Mouse (Mus musculus) myocyte (in vitro differentiated cells): ENCODE data around the gene Bloc1s2. TPM values are rescaled to one million over a fixed set of nuclear protein-coding genes. Genes with fewer than 3 reads are reported as not detected.

Experiments used
- H3K27me3 ChIP-seq: one replicate; pipeline ENCODE4 v1.6.1; 2011; ENCODE audit not compliant: control insufficient read depth, insufficient read depth, insufficient read length
- H3K36me3 ChIP-seq: one replicate; pipeline ENCODE4 v1.6.1; 2011; ENCODE audit not compliant: control insufficient read depth, insufficient read depth
- H3K4me2 ChIP-seq: one replicate; pipeline ENCODE4 v1.6.1; 2011; ENCODE audit warnings: low read depth, control low read depth
- H3K4me3 ChIP-seq: one replicate; pipeline ENCODE4 v1.5.1; 2011; ENCODE audit warnings: mild to moderate bottlenecking, control low read depth, moderate library complexity
- H3K79me2 ChIP-seq: one replicate; pipeline ENCODE4 v1.6.1; 2011; ENCODE audit not compliant: control insufficient read depth, insufficient read depth
- H3ac ChIP-seq: one replicate; pipeline ENCODE4 v1.6.1; 2011; ENCODE audit not compliant: control insufficient read depth, insufficient read length
- CEBPB ChIP-seq: IDR thresholded peaks from 2 replicates; pipeline ENCODE4 v1.6.1; 2011; ENCODE audit warnings: mild to moderate bottlenecking, moderate library complexity; ENCODE audit not compliant: poor library complexity, insufficient read depth, severe bottlenecking
- E2F4 ChIP-seq: IDR thresholded peaks from one replicate; pipeline ENCODE4 v1.6.1; 2011; ENCODE audit warnings: mild to moderate bottlenecking, control low read depth, moderate library complexity; ENCODE audit not compliant: insufficient read depth
- MAX ChIP-seq: IDR thresholded peaks from one replicate; pipeline ENCODE4 v1.6.1; 2011; ENCODE audit warnings: low read depth, mild to moderate bottlenecking, control low read depth
- MYOD1 ChIP-seq, 3 experiments: IDR thresholded peaks; one replicate each; pipeline ENCODE4 v1.6.1; 2011; ENCODE audit warnings: control low read depth in 2 of 3, low read depth in 2 of 3, mild to moderate bottlenecking in 2 of 3, moderate library complexity in 1 of 3; ENCODE audit not compliant: insufficient read length in 2 of 3, control insufficient read depth in 1 of 3
- MYOG ChIP-seq, 3 experiments: IDR thresholded peaks; one replicate each; pipeline ENCODE4 v1.6.1; 2011; ENCODE audit warnings: control low read depth in 2 of 3, low read depth in 2 of 3, mild to moderate bottlenecking in 2 of 3; ENCODE audit not compliant: insufficient read length in 2 of 3, control insufficient read depth in 1 of 3, insufficient read depth in 1 of 3
- POLR2A ChIP-seq: IDR thresholded peaks from one replicate; pipeline ENCODE4 v1.6.1; 2011; ENCODE audit warnings: low read depth, mild to moderate bottlenecking, control low read depth, moderate library complexity; ENCODE audit not compliant: insufficient read length
- POLR2AphosphoS2 ChIP-seq: IDR thresholded peaks from one replicate; pipeline ENCODE4 v1.6.1; 2011; ENCODE audit warnings: low read depth, control low read depth; ENCODE audit not compliant: insufficient read length
- REST ChIP-seq: IDR thresholded peaks from one replicate; pipeline ENCODE4 v1.6.1; 2011; ENCODE audit warnings: mild to moderate bottlenecking, control low read depth, moderate library complexity; ENCODE audit not compliant: insufficient read depth, insufficient read length
- SRF ChIP-seq: IDR thresholded peaks from one replicate; pipeline ENCODE4 v1.6.1; 2011; ENCODE audit warnings: low read depth; ENCODE audit not compliant: control insufficient read depth, insufficient read length
- TCF12 ChIP-seq: IDR thresholded peaks from one replicate; pipeline ENCODE4 v1.6.1; 2011; ENCODE audit warnings: mild to moderate bottlenecking, control low read depth; ENCODE audit not compliant: poor library complexity, insufficient read depth, severe bottlenecking
- TCF3 ChIP-seq: IDR thresholded peaks from one replicate; pipeline ENCODE4 v1.6.1; 2011; ENCODE audit warnings: low read depth, control low read depth; ENCODE audit not compliant: insufficient read length
- USF1 ChIP-seq: IDR thresholded peaks from one replicate; pipeline ENCODE4 v1.6.1; 2011; ENCODE audit warnings: low read depth, mild to moderate bottlenecking, control low read depth, moderate library complexity
- polyA plus RNA-seq: library from polyadenylated mRNA; unstranded; fragments of >200 nt; fragmentation: generic; extraction: Trizol; gene quantifications from one replicate; pipeline ENCODE4 v1.2.1, GENCODE M21; 2012; ENCODE audit warnings: missing spikeins

The Bloc1s2 gene
- polyA plus RNA-seq, 1 experiment: 65.1 TPM

GRCm38 (mm10) chr19:44183968-44184367 lies 37.7 kb upstream of the Bloc1s2 start:
- H3ac ChIP-seq: no peak overlapping the region
- no peaks in the 10 kb centered on the region for H3K79me2 ChIP-seq
- peaks cover 19% of the 10 kb centered on the region for H3K27me3 ChIP-seq
- H3K36me3 ChIP-seq: no peaks in the 10 kb centered on the region
- no peak overlapping the region for H3K4me3 ChIP-seq
- H3K4me2 ChIP-seq: no peak overlapping the region
- TF ChIP-seq SRF: no peak
- TF ChIP-seq MAX: no peak
- no peak for TF ChIP-seq MYOD1 (IDR thresholded peaks at IDR 0.05; ENCODE audit: control insufficient read depth in 1 of 3, insufficient read length in 2 of 3, low read depth in 2 of 3)
- no peak for TF ChIP-seq TCF12
- no peak for TF ChIP-seq E2F4
- TF ChIP-seq REST: no peak
- no peak for TF ChIP-seq USF1
- TF ChIP-seq POLR2AphosphoS2: no peak
- no peak for TF ChIP-seq MYOG (IDR thresholded peaks at IDR 0.05; ENCODE audit: control insufficient read depth in 1 of 3, insufficient read depth in 1 of 3, insufficient read length in 2 of 3, low read depth in 2 of 3)
- TF ChIP-seq TCF3: no peak
- TF ChIP-seq CEBPB: no peak

GRCm38 (mm10) chr19:44180502-44180901 lies 34.3 kb upstream of the Bloc1s2 start:
- no peaks in the 10 kb centered on the region for H3K36me3 ChIP-seq
- no peak overlapping the region for H3K4me3 ChIP-seq
- H3ac ChIP-seq: no peak overlapping the region
- TF ChIP-seq SRF (no peak), MAX (no peak), REST (no peak), POLR2A (no peak), MYOG (IDR thresholded peaks at IDR 0.05; ENCODE audit: control insufficient read depth in 1 of 3, insufficient read depth in 1 of 3, insufficient read length in 2 of 3, low read depth in 2 of 3) (no peak), POLR2AphosphoS2 (no peak), MYOD1 (IDR thresholded peaks at IDR 0.05; ENCODE audit: control insufficient read depth in 1 of 3, insufficient read length in 2 of 3, low read depth in 2 of 3) (no peak), USF1 (no peak), CEBPB (no peak), TCF12 (no peak), TCF3 (no peak), E2F4 (no peak)
- no peaks in the 10 kb centered on the region for H3K79me2 ChIP-seq
- H3K27me3 ChIP-seq: peaks cover 5% of the 10 kb centered on the region
- H3K4me2 ChIP-seq: no peak overlapping the region

- H3K4me2 ChIP-seq: no peak overlapping the region
- H3K4me3 ChIP-seq: no peak overlapping the region
- TF ChIP-seq TCF12: no peak
- TF ChIP-seq CEBPB: no peak
- TF ChIP-seq TCF3: no peak
- no peak for TF ChIP-seq MYOD1 (IDR thresholded peaks at IDR 0.05; ENCODE audit: control insufficient read depth in 1 of 3, insufficient read length in 2 of 3, low read depth in 2 of 3)
- TF ChIP-seq E2F4: no peak
- TF ChIP-seq POLR2AphosphoS2: no peak
- TF ChIP-seq USF1: no peak
- H3ac ChIP-seq: no peak overlapping the region
- H3K36me3 ChIP-seq: no peaks in the 10 kb centered on the region
- H3K79me2 ChIP-seq: no peaks in the 10 kb centered on the region
- peaks cover 21% of the 10 kb centered on the region for H3K27me3 ChIP-seq
Measured at GRCm38 (mm10) chr19:44176741-44177140, 30.5 kb upstream of the Bloc1s2 start.

GRCm38 (mm10) chr19:44174835-44175234 lies 28.6 kb upstream of the Bloc1s2 start:
- H3K79me2 ChIP-seq: no peaks in the 10 kb centered on the region
- no peak overlapping the region for H3K4me2 ChIP-seq
- no peak overlapping the region for H3ac ChIP-seq

DNA sequence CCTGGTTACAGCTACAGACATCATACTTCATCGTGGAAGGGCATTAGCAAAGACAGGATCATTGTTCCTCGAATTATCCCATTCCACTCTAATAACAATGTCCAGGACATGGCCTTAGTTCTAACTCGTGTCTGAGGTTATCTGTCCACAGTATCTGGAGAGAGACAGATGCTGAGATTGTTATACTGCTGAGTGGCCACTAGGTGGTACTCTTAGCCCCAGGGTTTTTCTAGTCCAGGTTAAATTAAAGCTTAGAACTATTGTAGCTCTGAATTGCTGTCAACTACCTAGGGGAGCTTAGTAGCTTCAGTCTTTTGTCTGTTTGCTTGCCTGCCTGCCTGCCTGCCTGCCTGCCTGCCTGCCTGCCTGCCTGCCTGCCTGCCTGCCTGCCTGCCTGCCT lies 15.3 kb upstream of the Bloc1s2 start:
- Histone ChIP-seq H3K36me3 (no peaks in the 10 kb centered on the region), H3K79me2 (no peaks in the 10 kb centered on the region), H3K27me3 (peaks cover 12% of the 10 kb centered on the region), H3ac (no peak overlapping the region), H3K4me2 (no peak overlapping the region), H3K4me3 (no peak overlapping the region)
- TF ChIP-seq SRF (no peak), REST (no peak), MAX (no peak), CEBPB (no peak), TCF12 (no peak), POLR2AphosphoS2 (no peak), MYOG (IDR thresholded peaks at IDR 0.05; ENCODE audit: control insufficient read depth in 1 of 3, insufficient read depth in 1 of 3, insufficient read length in 2 of 3, low read depth in 2 of 3) (no peak), TCF3 (no peak), E2F4 (no peak), POLR2A (no peak), USF1 (no peak), MYOD1 (IDR thresholded peaks at IDR 0.05; ENCODE audit: control insufficient read depth in 1 of 3, insufficient read length in 2 of 3, low read depth in 2 of 3) (no peak)

More at GRCm38 (mm10) chr19:44174835-44175234, 28.6 kb upstream of the Bloc1s2 start:
- H3K36me3 ChIP-seq: no peaks in the 10 kb centered on the region
- no peak overlapping the region for H3K4me3 ChIP-seq
- TF ChIP-seq MYOD1 (IDR thresholded peaks at IDR 0.05; ENCODE audit: control insufficient read depth in 1 of 3, insufficient read length in 2 of 3, low read depth in 2 of 3) (no peak), REST (no peak), CEBPB (no peak), POLR2AphosphoS2 (no peak), USF1 (no peak), E2F4 (no peak), TCF3 (no peak), MAX (no peak), SRF (no peak), MYOG (IDR thresholded peaks at IDR 0.05; ENCODE audit: control insufficient read depth in 1 of 3, insufficient read depth in 1 of 3, insufficient read length in 2 of 3, low read depth in 2 of 3) (no peak), POLR2A (no peak), TCF12 (no peak)
- H3K27me3 ChIP-seq: peaks cover 23% of the 10 kb centered on the region
